Mouse (Mus musculus) layer of hippocampus, postnatal 36 days (tissue): ENCODE data around the gene Olfr689. TPM values are rescaled to one million over a fixed set of nuclear protein-coding genes. Genes with fewer than 3 reads are reported as not detected.
"Not testable (repeated sequence)": the region's sequence is repeated elsewhere in the genome, so short reads cannot be mapped to it uniquely, and the experiment has no call there.

ENCODE experiments used
- DNase-seq, 2 experiments: peaks; one replicate each; pipeline ENCODE4 v3.0.0; 2022
- total RNA-seq, 2 experiments: library from RNA; stranded (reverse); gene quantifications; 2 replicates each; pipeline ENCODE4 v1.2.3; 2021

Olfr689 gene
- not detected for total RNA-seq

GRCm38 (mm10) chr7:105310865-105311264 is at the start of gene Olfr689:
Gene Olfr689, plus strand, starts transcription at chr7:105311165.
- DNase-seq = no peak

DNA sequence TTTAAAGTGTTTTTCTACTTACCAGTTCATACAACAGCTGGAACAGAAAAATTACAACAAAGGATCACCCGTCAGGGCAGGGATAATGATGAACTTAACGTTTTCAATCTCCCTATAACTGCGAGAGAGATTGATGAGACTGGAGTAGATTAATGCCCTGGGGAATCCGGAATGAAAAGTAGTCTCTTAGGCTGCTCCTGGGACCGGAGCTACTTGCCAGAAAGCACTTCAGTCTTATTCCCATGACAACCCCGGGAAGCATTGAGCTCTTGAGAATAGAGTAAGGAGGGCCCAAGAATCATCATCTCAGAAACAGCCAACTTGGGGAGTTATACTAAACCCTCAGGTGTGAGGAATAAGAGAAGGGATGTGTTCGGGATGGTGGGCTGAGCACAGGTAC is 38.5 kb upstream of the Olfr689 start:
- DNase-seq = no peak

DNA sequence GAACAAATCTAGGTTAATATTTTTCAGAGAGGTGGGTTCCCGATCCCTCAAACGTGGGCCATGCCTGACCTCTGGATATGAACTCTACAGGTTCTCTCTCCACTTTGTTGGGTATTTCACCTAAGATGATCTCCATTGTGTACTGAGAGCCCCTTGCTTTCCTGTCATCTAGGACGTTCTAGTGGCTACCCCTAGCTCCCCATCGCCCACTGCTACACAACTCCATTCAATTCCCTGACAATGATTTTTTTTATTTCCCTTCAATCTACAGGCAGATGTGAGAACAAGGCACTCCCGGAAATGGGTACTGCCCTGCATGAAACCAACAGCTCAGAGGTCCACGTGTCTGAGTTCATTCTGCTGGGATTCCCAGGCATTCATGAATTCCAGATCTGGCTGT is 23.2 kb upstream of the Olfr689 start, which contains the start of gene Olfr688:
Gene Olfr688 (plus strand): TSS at position 301 of the 400 bp plus-strand sequence.
- no peak for DNase-seq

- DNase-seq = no peak
Observed at GRCm38 (mm10) chr7:105290051-105290450, 20.9 kb upstream of the Olfr689 start.

DNA sequence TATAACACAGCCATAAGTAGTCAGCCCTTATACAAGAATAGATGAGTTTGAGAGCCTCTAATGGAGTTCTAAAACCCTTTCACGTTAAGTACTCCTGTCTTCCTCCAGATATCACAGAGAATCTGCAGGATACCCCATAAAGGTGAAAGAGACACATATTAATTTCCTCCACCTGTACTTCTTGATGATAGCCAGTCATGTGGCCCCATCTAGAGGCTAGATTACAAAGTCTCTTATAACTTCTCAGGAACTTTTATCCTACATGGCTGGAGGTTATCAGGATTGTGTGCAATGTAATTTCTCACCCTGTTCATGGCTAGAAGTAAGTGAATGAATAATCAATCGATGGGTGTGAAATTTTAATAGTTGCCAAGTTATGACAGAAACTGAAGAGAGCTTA is 14.3 kb downstream of the Olfr689 start:
- no peak for DNase-seq

GRCm38 (mm10) chr7:105334004-105334403 is 23.0 kb downstream of the Olfr689 start, which contains the start of gene Olfr690:
Gene Olfr690, minus strand, starts transcription at chr7:105334104.
- no peak for DNase-seq

DNA sequence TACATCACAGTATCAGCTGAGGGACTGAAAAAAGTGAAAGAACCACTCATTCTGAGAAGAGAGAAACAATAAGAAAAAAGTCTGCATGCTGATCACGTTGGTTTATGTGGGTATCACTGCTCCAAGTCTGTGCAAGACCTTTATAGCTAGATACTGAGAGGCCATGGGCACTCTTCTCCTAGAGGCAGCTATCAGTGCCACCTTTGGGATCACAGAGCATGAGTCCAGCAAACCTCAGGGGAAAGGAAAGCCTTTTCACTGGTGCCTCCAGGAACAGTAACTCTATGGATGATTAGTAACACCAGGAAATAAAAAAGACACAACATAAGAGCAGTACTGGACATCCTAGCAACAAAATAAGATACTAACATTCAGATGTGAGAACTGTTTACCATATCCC is 31.2 kb downstream of the Olfr689 start, which contains the start of gene Olfr691:
Gene Olfr691 (minus strand): TSS at position 101 of the 400 bp plus-strand sequence.
- no peak for DNase-seq

GRCm38 (mm10) chr7:105342752-105343151 is 31.8 kb downstream of the Olfr689 start:
- no peak for DNase-seq

- not testable (repeated sequence) for DNase-seq
Observed at GRCm38 (mm10) chr7:105356064-105356463, 45.1 kb downstream of the Olfr689 start.

- not testable (repeated sequence) for DNase-seq
Observed at GRCm38 (mm10) chr7:105356487-105356886, 45.5 kb downstream of the Olfr689 start.

DNA sequence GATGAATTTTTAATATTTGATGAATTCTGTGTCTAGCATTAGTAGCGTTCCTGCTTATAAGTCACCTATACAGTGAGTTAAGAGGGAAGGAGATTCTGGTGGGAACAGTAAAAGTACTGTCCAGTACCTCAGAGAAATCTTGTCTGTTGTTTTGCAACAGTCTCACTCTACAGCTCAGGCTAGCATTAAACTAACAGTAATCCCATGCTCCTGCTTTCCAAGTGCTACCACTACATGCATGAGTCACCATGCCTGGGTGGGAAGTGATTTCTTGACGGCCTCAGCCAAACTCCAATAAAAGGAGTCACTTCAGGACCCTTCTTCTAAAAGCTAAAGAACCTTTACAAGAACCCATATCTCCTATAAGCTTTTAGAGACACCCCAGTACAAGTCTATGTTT is 50.7 kb downstream of the Olfr689 start:
- DNase-seq = no peak

- DNase-seq = no peak
Observed at GRCm38 (mm10) chr7:105367268-105367667, 56.3 kb downstream of the Olfr689 start.

DNA sequence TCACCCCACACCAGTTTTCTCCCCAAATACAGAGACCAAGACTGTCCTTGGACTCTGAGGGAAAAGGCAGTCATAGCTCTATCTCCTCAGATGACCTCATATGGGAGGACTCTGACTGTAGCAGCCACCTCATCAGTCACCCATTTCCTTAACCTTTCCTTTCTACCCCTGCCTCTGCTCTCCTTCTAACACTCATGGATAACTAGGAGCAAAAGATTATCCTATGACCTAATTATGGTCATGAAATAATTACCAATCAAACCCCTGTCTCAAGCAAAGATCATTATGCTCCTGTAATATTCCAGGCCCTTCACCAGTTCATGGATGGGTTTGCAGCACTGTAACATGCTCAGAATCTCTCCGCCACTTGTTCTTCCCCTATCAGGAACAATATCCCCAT is 57.0 kb downstream of the Olfr689 start, which contains the start of gene Olfr692:
Gene Olfr692 (plus strand): TSS at position 301 of the 400 bp plus-strand sequence.
- no peak for DNase-seq

DNA sequence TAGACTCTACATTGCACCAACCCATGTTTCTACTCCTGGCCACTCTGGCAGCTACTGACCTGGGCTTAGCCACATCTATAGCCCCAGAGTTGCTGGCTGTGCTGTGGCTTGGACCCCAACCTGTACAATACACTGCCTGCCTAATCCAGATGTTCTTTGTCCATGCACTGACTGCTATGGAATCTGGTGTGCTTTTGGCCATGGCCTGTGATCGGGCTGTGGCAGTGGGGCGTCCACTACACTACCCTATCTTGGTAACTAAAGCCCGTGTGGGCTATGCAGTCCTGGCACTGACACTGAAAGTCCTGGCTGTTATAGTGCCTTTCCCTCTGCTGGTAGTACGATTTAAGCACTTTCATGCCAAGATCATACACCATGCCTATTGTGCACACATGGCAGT is 57.6 kb downstream of the Olfr689 start:
- DNase-seq = no peak

Other genes with a start within 250 kb of the Olfr689 start
- not detected for gene Olfr678, start 246.7 kb upstream of the Olfr689 start, total RNA-seq
- not detected for gene Olfr679, start 230.0 kb upstream of the Olfr689 start, total RNA-seq
- gene Olfr680-ps1, start 218.3 kb upstream of the Olfr689 start, total RNA-seq = not detected
- gene Olfr681, start 194.3 kb upstream of the Olfr689 start, total RNA-seq = not detected
- gene Olfr683, start 164.2 kb upstream of the Olfr689 start, total RNA-seq = not detected
- not detected for gene Olfr684, start 147.5 kb upstream of the Olfr689 start, total RNA-seq
- not detected for gene Olfr685, start 125.2 kb upstream of the Olfr689 start, total RNA-seq
- not detected for gene Olfr686, start 103.7 kb upstream of the Olfr689 start, total RNA-seq
- gene Olfr688, start 23.1 kb upstream of the Olfr689 start, total RNA-seq = not detected
- gene Olfr690, start 22.9 kb downstream of the Olfr689 start, total RNA-seq = under 1 TPM; 0.42 to 0.51 TPM
- under 1 TPM; 0.78 to 0.95 TPM for gene Olfr691, start 31.1 kb downstream of the Olfr689 start, total RNA-seq
- not detected for gene Olfr692, start 57.1 kb downstream of the Olfr689 start, total RNA-seq
- not detected for gene Gm5901, start 63.9 kb downstream of the Olfr689 start, total RNA-seq
- 10 to 100 TPM; 57.6 to 58.6 TPM for gene Fam160a2, start 88.9 kb downstream of the Olfr689 start, total RNA-seq
- gene Cnga4, start 93.4 kb downstream of the Olfr689 start, total RNA-seq = under 1 TPM; 0.43 to 0.90 TPM
- gene Cckbr, start 114.6 kb downstream of the Olfr689 start, total RNA-seq = 1 to 10 TPM; 5.9 to 6.6 TPM
- 10 to 100 TPM; 12.7 to 13.2 TPM for gene Cavin3, start 171.1 kb downstream of the Olfr689 start, total RNA-seq
- gene Smpd1, start 243.2 kb downstream of the Olfr689 start, total RNA-seq = 10 to 100 TPM; 78.8 to 87.0 TPM